Mouse (Mus musculus) yolk sac, embryonic 10.5 days (tissue): ENCODE measurements around the gene Rbm38.
A peak's percentile ranks its signal among the peaks of the same experiment; 100 is the strongest.

Source experiments
- DNase-seq: peaks from one replicate; pipeline ENCODE4 v3.0.0-alpha.2; 2017; ENCODE audit warnings: low spot score

Rbm38 gene

GRCm38 (mm10) chr2:173036611-173037010 lies 16.3 kb downstream of the Rbm38 start:
- DNase-seq, result no peak

DNA sequence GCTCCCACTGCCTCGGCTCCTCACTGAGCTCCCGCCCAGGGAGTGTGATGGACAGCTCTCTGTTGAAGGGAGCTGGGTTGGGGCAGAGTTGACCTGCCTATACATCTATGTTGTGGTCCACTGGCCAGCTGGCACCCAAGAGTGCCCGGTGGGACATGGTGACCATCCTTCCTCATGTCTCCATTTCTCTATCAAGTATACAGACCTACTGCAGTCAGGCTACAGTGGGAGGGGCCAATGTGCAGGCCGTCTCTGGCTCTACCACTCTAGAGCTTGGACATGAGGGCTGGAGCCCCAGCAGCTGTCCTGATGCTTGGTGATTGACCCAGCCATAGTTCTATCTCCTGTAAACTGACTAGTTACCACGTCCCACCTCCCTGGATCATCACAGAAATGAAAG lies 17.0 kb downstream of the Rbm38 start:
- DNase-seq, result no peak

DNA sequence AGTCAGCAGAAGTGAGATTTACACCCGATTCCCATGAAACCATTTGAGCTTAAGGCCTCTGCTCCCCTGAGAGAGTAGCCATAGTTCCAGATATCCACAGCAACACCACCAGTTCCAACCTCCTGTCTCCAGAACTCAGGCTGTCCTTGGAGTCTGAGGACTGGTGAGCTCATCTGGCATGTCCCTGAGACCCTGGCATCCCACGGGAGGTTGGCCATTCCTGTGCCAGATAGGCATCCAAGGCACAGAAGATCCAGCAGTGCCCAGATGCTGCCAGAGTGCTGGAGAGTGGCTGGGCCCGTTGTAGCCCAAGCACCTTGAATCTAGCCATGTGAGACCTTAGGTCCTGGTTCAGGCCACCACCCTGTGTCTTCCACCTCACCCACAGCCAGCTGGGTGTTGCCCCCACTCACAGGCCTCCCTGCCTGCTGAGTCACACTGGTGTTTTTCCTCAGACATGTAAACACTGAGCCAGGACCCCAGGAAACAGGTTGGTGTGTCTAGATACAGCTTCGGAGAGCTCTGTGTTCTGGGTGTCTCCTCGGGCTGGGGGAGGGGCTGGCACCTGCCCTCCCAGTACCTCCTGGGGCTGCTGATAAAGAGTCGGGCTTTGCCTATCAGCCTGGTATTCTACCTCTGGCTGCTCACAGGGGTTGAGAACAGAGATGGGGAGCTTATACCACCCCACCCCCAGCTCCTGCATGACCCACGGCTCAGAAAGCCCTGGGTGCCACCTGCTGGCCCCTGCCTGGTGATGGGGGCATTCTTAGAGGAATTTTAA lies 17.7 kb downstream of the Rbm38 start:
- no peak for DNase-seq

DNA sequence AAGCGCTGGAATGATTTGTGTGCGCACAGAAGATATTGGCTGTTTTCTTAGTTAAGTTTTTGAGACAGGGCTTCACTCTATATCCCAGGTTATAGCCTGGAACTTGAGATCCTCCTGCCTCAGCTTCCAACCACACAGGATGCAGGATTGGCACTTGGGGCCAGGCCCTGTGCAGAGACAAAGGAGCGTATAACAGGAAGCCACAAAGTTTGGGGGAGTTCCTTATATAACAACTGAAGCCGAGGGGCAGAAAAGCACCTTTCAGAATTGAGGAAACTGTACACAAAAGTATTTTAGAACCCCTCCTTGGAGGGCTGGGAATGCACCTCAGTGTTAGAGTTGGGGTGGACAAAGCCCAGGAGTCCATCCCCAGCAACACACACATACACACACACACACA lies 18.7 kb downstream of the Rbm38 start:
- no peak for DNase-seq

GRCm38 (mm10) chr2:173040803-173041202 lies 20.5 kb downstream of the Rbm38 start:
- DNase-seq, result no peak

DNA sequence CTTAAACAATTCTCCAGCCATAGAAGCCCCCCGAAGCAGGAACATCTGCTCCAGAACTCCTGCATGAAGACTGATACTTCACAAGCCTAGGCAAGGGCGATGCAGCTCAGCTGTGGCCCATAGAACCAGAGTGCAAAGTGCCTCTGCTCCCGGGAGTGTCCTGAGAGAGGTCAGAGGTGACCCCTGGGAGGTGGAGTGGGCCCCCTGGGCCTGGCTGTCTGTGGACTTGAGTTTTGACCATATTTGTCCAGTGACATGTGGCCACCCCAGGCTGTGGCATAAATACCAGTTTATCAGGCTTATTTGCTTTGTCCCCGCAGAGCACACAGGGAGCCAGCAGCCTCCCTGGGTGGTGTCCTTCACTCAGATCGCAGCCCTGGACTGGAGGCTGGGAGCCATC lies 20.9 kb downstream of the Rbm38 start:
- DNase-seq, result no peak

GRCm38 (mm10) chr2:173041893-173042292 lies 21.6 kb downstream of the Rbm38 start:
- no peak for DNase-seq

DNA sequence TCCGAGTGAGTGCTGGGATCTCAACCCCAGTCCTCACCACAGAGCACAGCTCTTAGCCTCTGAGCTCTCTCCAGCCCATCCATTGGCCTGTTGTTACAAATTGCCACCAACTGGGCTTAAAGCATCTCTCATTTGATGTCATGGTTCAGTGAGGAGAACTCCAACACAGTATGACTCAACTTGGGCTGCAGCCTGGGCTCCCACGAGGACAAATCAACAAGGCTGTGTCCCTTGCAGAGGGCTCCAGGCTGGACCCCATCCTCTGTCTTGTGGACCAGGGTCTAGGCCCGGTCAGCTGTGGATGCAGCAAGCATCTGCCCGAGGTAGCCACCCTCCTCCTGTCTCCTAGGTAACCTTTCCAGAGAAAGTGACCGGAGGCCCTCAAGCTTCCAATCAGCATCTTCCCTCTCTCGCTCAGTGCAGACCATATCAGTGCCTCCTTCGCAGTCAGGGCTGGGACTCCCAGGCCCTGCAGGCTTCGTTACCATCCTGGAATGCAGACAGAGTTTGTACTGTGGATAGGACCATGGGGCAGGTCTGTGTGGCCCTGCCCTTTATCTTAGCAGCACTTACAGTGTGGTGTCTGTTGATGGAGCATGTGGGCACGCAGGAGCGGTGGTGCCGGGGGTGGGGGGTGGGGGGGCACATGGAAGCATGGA lies 22.3 kb downstream of the Rbm38 start:
- no peak for DNase-seq

DNA sequence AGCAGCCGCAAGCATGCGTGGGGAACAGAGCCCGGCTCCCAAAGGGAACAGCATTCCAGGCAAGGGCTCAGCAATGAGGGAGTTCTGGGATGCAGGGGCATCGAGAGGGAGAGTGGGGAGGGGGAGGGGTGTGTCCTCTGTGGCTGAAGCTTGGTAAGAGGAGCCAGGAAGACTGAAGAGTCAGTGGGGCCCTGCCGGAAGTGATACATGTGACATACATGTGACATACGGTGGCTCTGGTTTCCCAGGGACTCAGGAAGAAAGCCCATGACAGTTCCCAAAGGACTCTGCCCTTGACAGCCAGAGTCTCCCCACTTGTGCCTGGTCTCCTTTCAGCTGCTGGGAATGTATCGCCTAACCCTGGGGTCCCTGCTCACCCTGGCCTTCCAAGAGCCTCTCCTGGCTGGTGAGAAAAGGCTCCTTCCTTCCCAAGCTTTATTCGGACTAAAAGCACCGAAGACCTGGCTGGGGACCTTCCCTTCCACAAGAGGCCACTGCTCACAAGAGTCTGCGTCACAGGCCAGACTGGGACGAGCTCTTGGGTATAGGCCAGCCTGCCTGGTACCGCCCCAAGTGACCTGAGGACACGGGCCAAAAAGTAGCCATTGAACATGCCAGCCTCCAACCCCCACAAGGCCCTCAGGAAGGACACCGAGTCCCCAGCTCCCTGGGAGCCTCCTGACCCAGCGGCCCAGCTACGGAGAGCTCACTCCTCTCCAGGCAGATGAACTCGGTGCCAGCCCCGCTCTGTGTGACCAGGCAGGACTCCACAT lies 24.1 kb downstream of the Rbm38 start:
- no peak for DNase-seq

DNA sequence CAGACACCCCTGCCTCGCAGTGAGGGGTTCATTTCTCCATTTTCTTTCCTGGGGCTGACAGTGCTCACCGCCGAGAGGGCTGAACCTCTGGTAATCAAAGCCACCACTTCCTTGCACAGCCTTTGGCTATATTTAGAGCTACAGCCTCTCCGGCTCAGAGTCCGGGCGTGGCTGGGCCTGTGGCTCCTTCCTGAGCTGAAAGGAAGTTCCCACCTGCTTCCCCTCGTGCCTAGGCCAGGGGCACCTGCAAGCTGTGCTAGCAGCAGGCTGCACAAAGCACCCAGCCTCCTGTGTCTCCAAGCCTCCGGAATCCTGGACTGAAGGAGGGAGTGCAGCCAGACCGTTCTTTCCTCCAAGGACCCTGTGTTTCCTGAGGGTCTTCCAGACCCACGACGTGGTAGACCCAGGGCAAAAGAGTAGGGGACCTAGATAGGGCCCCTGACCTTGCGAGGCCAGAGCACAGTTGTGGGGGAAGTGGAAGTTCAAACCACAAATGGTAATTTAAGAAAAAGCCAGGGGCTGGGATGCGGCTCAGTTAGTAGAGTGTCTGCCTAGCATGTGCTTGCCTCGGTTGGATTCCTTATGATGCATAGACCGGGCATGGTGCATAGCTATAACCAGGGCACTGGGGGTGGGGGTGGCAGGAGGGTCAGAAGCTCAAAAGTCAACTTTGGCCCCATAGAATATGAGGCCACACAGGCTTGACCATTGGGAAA lies 26.4 kb downstream of the Rbm38 start:
- DNase-seq, result no peak

DNA sequence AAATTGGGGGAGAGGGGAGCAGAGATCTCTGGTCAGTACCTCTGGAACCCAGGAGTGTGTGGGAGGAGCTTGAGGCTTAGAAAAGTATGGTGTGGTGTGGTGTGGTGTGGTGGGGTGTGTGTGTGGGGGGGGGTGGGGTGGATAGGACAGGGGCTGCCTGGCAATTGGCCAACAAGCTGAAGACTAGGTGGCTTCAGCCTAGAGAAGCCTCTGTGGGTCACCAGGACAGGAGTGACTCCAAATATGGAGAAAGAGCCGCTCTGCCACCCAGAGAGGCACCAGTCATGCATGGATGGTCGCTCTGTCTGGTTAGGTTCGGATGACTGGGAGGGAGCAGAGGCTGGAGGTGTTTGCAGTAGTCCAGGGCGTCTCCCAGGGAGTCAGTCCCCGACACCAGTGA lies 27.2 kb downstream of the Rbm38 start:
- no peak for DNase-seq

DNA sequence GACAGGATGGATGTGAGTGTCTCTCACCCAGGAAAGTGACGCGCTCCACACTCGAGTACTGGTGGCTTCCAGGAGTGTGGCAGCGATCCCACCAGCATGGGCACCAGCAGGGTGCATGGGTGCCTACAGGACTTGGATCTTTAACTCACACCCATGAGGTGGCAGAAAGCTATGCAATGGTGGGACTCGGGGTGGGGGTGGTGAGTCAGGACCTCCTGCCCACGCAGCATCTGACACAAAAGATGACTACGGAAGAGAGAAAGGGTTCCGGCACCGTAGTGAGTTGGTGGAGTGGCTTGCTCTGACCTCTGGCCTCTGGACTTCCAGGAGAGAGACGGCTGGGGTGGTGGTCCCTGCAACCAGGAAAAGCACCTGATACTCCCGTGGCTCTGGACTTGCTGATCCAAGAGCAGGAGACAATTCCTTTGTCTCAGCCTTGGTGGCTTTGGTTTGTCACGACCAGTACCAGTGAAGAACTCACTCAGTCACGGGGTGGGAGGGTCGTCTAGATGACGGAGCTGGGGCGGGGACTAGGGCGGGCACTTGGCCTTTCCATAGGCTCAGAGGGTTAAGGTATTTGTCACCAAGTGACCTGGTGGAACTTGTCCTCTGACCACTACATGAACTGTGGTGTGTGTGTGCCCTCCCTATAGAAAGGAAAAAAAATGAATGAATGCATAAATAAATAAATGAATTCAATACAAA lies 27.9 kb downstream of the Rbm38 start:
- peak; percentile 91 for DNase-seq

DNA sequence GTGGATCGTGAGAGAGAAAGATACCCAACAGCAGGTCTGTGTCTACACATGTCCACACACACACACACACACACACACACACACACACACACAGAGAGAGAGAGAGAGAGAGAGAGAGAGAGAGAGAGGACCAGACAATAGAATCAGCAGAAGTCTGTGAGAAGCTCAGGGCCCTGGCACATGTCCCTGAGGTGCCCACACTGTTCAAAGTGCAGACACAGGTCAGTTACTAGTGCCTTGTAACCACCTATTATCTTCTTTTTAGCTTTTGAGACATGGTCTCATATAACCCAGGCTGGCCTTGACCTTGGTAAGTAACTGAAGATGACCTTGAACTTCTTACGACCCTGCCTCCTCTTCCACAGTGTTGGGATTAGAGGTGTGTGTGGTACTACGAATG lies 28.9 kb downstream of the Rbm38 start:
- DNase-seq, result no peak

DNA sequence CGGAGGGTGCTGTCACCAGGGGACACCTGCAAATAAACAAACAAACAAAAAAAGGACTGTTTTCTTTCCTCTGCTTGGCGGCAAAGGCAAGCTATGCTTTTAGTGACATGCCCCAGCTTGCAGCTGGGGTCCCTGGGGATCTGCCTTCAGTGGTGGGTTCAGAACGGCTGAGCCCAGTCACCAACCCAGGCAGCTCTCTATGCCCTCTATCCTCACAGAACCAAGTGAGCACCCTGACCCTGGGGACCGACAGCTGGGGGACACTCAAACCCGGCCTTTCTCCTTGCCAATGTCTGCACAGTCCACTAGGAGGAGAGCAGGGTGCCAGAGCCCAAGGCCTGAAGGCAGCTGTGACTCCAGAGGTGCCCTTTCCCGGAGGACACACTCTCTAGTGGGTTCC lies 29.5 kb downstream of the Rbm38 start:
- no peak for DNase-seq

DNA sequence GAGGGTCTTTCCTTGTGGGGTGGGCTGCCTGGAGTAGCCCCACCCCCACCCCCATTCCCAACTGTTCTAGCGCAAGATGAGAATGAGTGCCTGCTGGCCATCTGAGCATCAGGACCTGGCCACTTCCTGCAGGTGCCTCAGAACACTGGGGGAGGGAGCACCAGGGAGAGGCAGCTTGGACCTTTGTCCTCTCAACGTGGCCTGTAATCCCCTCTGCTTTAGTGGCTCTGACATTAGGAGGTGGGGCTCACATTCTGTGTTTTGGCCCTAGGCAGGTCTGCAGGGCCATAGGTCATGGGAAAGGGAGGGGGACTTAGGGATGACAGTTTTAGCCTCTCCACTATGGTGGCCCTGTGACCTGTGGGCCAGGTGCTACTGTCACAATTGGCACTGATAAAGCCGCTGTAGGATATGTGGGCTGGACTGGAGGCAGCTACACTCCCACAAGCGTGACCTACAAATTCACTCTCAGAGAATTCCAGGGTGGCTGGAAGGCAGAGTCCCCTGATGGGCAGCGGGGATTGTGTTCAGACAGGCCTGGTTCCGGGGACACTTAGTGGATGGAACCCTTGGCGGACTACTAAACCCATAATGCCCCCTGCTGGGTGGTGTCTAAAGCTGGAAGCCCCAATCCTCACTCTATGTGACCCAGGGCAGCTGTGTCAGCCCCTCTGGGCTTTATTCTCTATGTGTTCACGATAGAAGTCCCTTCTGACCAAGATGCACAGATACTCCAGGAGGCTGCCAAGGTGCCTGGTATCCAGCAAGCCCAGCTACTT lies 30.5 kb downstream of the Rbm38 start:
- peak; percentile 88 for DNase-seq

- DNase-seq, result no peak
These were observed 32.6 kb downstream of the Rbm38 start for GRCm38 (mm10) chr2:173052881-173053280.

DNA sequence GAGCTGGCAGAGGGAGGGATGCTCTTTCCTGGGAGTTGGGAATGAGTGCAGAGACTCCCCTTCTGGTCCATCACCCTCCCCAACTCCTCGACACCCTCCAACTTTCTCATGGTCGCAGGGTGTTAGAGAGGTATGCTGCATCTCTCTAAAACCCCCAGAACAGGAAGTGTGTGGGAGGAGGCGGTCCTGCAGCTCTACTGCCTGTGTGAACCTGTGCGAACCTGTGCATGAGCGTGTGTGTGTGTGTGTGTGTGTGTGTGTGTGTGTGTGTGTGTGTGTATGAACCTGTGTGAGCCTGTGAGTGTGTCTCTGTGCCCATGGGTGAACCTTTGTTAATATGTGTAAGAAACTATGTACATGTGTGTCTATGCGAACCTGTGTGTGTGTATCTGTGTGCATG lies 33.5 kb downstream of the Rbm38 start:
- no peak for DNase-seq

GRCm38 (mm10) chr2:173056303-173056881 lies 36.1 kb downstream of the Rbm38 start:
- no peak for DNase-seq

DNA sequence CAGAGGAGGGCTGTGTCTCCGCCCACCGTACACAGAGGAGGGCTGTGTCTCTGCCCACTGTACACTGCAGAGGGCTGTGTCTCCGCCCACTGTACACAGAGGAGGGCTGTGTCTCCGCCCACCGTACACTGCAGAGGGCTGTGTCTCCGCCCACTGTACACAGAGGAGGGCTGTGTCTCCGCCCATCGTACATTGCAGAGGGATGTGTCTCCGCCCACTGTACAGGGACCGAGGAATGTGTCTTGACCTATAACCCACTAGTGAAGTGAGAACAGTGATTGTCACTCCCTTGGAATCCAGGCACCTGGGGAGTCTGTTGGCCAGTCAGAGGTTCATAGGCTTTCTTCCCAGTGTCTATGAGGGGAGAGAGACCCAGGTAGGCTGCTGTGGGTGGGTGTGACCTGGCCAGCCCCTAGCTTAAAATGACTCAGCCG lies 36.6 kb downstream of the Rbm38 start:
- DNase-seq, result peak; percentile 87

- DNase-seq, result peak; percentile 81
These were observed 37.3 kb downstream of the Rbm38 start for GRCm38 (mm10) chr2:173057623-173058022.

DNA sequence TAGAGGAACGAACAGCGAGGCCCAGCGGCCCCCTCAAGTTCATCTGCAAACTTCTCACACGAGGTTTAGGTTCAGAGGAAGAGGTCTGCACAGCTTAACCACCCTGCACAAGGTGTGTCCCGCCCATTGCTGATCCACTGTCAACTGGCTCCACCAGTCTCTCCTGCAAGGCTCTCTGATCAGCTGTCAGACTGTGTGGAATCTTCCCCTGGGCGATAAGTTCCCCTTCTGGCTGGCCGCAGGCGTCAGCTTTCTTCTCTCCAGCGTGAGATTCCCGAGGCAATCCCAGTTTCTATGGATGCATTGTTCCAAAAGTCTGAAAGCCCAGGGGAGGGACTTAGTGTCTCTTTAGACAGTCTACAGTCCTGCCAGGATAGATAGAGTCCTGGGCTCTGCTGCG lies 38.0 kb downstream of the Rbm38 start:
- no peak for DNase-seq
